Mouse (Mus musculus) lung, adult 2 months (tissue): ENCODE measurements around the gene Trim62.

Experiments
- CTCF ChIP-seq: fragments of 200-500 bp; IDR thresholded peaks from 2 replicates; pipeline ENCODE4 v1.5.1; 2011; ENCODE audit warnings: mild to moderate bottlenecking, low read length, control low read depth; ENCODE audit not compliant: insufficient read depth
- POLR2A ChIP-seq: fragments of 200-500 bp; IDR thresholded peaks from 2 replicates; pipeline ENCODE4 v1.6.1; 2011; ENCODE audit warnings: low read depth, mild to moderate bottlenecking, control low read depth, low read length, borderline replicate concordance; ENCODE audit errors: extremely low read depth

DNA sequence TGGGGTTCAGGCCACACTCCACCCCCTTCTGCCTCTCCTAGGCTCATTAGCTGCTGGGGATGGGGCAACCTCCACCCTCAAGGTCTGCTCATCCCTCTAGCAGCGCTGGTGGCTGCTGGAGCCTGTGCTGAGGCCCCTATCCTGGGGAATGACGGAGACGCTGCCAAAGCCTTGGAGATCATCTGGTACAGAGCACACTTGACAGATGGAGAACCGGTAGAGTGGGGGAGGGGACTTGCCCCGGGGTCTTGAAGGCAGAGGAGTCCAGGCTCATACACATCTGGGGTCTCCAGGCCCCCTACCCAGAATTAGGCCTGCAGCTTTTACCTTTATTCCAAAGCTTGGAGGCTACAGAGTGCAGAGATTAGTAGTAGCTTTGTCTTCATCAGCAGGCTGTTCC lies 3.2 kb downstream of the Trim62 start:
- TF ChIP-seq CTCF (no peak), POLR2A (no peak)
